Mouse (Mus musculus) embryo, embryonic 10 days (tissue): ENCODE results near the gene Tnfrsf9.

ENCODE experiments used
- DNase-seq: peaks from one replicate; pipeline ENCODE4 v3.0.0-alpha.2; 2015; ENCODE audit warnings: low spot score

Gene Tnfrsf9

DNA sequence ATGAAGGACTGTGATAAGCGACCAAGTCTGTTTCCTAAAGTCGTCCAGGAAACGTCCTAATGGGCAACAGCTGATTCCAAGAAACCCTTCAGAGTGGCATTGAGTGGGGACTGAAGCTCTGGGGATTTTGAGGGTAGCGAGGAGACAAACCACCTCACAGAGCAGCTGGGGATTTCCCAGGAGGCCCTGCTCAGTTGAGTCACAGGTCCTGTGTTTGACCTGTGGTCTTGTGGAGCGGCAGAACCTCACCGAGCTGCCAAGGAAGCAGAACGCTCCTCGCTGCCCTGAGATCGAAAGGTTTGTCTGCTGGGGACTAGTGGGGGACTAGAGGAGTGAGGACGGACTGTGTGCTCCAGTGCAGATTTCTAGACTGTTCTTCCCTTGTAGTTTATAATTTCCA, 13.4 kb downstream of the Tnfrsf9 start:
- DNase-seq: no peak

DNA sequence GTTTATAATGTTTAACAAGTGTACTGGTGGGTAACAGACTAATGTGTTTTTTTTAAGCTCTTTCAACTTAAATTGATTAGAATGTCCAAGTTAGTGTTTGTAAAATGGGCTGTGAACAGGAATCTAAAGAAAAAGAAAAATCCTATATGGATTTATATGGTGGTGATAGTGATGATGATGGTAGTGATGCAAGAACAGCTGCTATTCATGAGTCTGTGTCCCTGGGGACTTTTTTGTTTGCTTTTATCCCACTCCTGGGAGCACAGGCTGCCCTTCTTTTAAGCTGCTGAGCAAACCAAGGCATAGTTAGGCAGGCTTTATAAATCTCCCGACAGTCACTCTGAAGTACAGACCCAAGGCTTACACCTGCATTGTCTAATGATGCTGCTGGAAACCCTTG, 19.1 kb downstream of the Tnfrsf9 start:
- DNase-seq: no peak

DNA sequence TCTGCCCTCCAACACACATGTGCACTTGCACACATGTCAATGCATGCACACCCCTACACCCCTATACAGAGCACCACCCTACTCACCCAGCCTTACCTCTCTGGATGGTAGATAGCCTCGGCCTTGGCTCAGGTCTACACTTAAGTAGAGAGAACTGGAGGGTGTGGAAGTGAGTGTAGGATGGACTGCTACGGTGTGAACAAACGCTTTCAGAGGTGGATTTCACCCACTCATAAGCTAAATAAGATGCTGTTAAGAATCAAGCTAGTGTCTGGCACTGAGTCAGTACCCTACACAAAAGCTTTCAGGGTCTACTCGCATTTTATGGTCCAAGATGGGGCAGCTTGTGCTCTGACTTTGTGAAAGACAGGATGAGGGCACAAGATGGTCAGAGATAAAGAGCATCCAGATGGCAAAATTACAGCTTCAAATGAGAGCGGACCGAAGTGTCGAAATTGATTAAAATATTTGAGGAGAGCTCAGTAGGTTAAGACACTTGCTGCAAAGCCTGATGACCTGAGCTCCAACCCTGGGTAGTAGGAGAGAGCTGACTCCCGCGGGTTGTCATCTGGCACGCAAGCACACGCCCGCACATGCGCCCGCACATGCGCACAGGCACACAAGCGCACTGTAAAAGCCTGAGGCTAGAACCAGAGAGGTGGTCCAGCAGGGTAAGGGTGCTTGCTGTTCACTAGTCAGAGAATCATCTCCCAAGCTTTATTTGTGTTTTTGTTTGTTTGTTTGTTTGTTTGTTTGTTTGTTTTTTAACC, 23.1 kb downstream of the Tnfrsf9 start:
- DNase-seq: no peak

DNA sequence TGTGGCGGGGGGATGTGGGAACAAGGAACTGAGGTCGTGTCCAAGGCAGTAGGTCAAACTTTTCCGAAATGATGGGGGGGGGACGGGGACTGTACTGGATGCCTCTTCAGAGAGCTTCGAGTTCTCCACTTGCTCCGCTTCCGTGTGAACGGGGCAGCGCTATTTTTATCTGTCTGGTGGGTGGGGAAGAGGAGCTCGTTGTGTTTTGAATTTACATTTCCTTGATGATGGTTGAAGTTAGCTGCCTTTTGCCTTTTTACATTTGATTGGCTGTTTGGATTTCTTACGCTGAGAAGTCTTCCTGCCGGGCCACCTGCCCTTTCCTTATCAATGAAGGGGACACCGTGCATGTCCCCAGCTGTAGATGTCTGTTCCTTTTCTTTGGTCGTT, 23.7 kb downstream of the Tnfrsf9 start:
- no peak for DNase-seq

DNA sequence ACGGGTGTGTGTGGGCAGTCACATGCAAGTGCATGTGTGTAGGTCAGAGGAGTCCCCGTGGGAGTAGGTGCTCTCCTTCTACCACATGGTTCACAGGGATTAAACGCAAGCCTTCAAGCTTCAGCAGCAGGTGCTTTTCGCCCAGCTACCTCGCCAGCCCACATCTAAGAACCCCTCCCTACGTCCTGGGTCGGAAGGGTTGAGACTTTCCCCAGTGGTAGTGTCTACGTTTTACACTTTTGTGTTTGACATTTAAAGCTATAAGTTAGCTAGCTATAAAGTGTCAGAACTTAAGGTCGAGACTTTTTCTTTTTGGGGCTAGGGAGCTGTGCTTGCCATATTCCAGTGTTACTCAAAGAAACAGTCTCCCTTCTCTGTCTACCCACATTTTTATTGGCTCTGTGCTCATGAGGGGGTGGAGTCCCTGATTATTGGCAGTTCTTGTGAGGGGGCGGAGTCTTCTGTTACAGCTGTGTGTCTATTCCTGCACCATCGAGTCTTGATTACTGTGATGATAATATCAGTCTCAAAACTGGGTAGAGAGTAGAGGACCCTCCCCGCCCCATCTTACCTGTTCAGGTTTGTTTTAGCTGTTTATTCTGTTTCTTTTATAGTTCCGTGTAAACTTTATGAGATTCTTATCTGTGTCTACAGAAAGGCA, 25.8 kb downstream of the Tnfrsf9 start:
- no peak for DNase-seq

DNA sequence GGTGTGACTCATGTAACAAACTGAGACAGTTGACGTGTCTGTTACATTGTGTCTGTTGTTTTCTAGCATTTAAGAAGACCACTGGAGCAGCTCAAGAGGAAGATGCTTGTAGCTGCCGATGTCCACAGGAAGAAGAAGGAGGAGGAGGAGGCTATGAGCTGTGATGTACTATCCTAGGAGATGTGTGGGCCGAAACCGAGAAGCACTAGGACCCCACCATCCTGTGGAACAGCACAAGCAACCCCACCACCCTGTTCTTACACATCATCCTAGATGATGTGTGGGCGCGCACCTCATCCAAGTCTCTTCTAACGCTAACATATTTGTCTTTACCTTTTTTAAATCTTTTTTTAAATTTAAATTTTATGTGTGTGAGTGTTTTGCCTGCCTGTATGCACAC, 30.3 kb downstream of the Tnfrsf9 start:
- no peak for DNase-seq

DNA sequence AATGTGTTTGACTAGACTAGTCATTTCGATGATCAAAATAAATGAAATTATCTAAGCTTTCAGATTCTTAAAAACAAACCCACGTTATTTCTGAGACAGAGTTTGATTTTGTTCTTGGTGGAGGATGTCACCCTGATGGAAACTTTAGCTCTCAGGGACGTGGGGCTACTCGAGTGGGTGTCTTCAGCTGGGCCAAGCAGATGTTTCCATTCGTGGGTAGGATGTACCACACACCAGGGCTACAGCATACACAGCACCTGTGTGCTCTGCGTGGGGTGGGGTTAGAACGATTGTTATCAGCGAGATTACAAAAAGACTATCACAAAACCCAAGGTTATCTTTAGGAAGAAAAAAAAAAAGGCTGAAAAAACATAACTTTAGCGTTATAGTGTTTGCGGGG, 36.6 kb downstream of the Tnfrsf9 start:
- DNase-seq: no peak

DNA sequence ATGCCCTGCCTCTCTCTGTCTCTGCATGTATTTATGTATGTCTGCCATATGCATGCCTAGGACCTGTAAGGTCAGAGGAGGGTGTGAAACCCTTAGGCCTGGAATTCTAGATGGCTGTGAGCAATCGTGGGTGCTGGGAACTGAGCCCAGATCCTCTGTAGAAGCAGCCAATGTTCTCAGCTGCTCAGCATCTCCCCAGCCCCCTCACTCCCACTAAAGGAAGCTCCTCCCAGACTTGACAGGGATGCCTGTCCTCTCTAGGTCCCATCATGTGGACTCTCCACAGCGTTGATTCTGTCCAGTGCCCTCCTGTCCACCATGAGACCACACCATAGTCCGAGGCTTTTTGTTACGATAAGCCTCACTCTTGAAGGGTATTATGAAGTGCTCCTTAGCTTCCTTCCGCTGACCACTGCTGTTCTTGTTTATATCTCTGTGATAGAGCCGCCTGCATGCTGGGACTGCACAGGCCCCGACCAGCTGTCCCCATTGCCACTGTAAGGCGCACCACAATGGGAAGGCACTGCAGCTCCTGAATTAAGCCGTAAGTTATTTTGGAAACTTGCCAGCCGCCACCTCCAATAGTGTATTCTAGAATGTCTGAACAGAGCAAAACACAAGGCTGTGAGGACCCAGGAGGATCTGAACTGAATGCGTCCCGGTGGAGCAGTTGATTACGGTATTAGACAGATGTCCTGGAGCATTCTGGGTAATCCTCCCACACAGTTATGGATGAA, 42.2 kb downstream of the Tnfrsf9 start:
- no peak for DNase-seq

DNA sequence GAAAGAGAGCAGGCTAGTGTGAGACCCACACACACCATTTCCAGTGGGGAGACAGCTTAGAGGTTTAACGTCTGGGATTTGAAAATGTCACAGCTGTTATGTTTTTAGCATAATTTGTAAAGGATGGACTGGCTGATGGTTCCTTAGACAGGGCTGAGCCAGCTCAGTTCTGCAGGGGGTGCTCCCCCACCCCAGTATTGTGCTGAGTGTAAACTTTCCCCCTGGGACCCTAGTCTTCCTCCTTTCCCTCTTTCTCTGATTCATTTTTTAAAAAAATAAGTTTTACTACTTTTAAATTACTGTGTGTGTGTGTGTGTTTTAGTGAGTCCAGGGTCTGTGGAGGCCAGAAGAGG, 42.7 kb downstream of the Tnfrsf9 start:
- DNase-seq: no peak

DNA sequence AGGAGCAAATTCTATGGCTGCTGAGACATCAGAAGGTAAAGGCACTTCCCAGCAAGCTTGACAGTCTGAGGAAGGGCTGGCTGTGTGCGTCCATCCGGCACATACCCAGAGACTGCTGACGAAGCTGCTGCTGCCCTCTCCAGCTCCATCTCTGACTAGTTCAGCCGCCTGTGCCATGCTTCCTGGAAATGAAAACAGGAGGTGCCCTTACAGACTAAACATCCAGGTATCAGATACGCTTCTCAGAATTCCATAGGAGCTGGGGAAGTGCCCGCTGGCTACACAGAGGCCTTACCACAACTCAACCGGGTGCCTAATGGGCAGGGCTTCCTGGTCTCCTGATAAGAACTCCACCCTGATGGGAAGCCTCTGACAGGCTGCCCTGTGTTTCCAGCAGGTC, 44.2 kb downstream of the Tnfrsf9 start:
- DNase-seq: no peak

DNA sequence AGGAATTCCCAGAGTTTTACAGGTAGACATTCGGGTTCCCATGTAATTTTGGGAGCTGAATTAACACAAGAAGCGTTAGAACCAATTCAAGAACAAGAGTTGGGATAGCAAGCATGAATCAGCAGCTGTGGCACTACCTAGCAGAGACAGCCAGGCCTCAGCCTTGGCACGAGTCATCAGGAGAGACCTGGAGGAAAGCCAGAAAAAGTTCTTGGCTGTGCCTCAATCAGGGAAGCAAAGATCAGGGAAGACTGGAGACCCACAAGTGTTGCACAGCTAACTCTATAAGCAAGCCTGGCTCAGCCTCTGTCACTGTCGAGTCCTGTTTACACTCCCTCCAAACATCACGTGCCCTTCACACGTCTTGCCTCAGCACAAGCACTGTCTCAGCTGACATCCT, 47.9 kb downstream of the Tnfrsf9 start:
- no peak for DNase-seq

DNA sequence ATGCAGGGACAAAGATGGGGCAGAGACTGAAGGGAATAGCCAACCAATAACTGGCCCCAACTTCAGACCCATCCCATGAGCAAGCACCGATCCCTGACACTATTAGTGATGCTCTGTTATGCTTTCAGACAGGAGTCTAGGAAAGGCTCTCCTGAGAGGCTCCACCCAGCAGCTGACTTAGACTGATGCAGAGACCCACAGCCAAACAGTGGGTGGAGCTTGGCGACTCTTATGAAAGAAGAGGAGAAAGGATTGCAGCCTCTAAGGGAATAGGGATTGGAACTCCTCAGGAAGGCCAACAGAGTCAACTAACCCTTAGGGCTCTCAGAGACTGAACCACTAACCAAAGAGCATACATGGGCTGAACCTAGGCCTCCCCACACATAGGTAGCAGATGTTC, 49.3 kb downstream of the Tnfrsf9 start:
- no peak for DNase-seq

DNA sequence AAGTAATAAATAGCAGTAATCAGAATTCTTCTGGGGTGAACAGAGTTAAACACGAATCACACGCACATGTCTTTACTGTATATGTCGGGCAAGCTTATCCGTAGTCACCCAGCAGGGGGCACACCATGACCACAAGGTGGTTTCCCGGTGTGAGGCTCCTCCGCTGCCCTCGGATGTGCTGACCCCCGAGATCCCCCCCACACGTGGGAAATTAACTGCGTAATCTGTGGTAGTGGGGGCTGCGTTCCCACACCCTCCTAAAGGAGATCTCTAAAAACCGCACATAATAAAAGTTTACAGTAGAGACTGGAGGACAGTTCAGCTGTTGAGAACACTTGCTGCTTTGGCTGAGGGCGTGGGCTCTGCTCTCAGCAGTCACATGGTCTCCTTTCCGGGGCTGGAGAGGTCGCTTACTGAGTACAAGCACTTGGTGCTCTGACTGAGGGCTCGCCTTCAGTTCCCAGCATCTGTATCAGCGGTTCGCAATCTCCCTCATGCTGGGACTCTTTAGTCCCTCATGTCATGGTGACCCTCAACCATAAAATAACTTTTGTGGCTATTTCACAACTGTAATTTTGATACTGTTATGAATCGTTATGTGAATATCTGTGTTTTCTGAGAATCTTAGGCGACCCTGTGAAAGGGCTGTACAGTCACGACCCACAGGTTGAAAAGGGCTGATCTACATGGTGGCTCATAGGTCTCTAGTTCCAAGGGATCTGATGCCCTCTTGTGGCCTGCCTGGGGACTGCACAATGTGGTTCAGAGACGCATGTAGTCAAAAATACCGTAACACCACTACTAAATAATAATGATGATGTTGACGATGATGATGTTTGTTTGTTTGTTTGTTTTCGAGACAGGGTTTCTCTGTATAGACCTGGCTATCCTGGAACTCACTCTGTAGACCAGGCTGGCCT, 50.5 kb downstream of the Tnfrsf9 start:
- DNase-seq: peak; percentile 93

DNA sequence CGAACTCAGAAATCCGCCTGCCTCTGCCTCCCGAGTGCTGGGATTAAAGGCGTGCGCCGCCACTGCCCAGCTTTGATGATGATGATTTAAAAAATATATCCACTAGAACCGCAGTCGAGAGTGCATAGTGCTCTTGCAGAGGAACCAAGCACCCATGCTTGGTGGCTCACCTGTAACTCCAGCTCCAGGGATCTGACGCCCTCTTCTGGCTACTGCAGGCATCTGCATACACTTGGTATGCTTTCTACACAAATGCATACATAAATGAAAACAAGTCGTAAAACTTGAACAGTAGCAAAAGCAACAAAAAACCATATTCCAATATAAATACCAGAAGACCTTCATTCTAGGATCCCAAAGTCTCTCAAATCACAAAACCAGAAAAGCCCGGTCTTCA, 51.2 kb downstream of the Tnfrsf9 start:
- no peak for DNase-seq

DNA sequence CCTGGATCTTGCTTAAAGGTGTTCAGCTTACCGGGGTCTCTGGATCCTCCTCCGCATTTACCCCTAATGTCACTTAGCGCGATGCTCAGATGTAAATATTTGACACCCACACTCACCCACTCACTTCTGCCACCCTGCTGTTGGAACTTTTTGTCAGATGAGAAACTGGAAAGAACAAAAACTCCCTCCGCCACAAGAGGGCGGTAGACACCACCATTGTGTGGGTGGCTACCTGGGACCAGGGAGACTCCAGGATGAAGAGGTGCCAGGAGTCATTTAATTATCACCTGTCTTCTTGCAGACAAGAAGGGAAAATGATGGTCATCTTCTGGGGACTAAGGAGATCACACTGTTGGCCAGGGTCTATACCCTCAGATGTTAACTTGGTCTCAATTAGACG, 52.2 kb downstream of the Tnfrsf9 start:
- peak; percentile 71 for DNase-seq

DNA sequence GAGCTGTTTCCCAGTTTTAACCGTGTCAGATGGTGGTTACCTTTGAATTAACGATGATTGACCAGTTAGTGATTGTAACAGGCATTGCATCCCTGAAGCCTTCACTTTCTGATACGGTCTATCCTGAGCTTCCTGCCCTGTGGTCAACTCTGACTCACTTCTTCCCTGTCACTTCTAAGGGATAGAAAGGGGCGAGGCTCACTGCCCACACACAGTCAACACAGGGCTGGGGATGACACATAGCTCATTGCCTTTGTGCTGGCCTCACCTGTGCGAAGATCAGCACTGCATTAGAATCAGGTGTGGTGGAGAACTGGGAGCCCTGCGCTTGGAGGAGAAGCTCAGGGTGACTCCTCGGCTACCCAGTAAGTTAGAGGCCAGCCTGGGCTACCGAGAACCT, 54.6 kb downstream of the Tnfrsf9 start:
- DNase-seq: no peak

DNA sequence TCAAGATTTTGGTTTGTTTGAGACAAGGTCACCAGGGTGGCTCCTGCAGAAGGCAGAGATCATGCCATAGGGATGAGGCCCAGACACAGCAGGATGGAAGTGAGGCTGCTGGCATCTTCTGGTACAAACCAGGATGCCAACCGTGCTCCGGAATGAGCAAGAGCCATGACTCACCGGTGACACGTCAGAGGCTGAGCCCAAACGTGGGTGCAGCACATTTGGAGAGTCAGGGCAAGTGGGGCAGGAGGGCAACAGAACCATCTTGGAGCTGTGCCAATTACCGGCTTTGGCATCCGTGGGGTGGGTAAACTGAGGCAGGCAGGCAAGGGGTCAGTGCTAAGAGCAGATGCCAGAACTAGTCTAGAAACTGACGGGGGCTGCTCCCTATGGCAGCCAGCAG, 58.9 kb downstream of the Tnfrsf9 start:
- DNase-seq: no peak

DNA sequence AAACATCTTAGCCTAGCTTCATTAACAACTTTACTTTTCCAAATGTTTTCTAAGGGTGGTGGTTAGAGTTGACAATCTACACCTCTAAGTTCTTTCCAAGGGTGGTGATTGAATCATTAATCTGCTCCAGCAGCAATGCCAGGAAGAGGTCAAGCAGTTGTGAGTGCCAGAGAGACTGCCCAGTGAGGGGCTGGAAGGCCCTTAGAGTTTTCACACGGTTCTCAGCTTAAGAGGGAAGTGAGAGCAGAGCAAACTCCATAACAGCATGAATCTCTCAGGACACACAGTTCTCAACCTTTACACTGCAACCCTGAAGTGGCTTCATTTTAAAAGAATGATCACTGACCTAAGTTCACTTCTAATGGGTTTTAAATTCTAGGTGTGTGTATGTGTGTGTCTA, 60.8 kb downstream of the Tnfrsf9 start:
- no peak for DNase-seq

DNA sequence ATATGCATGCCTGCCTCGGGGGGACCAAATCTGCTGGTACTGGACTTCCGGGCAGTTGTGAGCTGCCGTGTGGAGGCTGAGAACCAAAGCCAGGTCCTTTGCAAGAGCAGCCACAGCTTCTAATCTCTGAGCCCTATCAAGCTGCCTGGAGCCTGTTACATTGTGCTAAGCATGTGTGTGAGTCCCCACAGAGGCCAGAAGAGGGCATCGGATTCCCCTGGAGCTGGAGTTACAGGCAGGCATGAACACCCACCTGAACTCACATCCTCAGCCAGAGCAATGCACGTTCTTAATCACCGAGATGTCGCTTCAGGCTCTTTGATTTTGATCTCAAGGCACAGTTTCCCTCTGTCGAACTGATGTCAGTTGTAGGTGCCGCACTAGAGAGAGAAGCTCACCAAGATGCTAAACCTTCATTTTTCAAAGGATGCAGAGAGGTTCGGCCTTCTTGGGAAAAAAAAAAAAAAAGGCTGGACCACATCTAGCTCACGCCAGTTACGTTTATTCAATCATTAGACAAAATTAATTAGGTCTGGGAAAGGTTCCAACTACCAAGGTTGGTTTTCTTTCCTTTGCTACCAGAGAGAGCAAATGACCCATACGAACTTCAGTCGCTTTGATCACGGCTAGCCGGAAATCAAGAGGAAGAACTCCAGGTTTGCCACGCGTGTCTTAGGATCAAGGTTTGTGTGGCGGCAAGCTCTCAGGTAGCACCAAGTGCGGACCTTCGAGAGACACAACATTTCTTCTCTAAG, 64.0 kb downstream of the Tnfrsf9 start:
- DNase-seq: no peak

DNA sequence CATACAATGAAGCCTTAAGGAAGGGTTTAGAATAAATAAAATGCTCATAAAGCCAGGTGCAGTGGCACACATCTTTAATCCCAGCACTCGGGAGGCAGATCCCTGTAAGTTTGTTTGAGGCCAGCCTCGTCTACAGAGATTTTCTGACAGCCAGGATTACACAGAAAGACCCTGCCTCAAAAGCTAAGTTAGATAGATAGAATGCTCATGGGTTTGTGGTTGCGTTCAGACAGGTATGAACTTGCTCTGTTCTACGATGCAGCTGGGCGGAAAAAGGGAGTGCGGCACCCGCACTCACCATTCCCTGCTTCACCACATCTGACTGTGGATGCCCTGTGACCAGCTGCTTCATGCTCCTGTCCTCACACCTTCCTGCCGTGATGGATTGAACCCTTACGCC, 65.1 kb downstream of the Tnfrsf9 start:
- DNase-seq: no peak

DNA sequence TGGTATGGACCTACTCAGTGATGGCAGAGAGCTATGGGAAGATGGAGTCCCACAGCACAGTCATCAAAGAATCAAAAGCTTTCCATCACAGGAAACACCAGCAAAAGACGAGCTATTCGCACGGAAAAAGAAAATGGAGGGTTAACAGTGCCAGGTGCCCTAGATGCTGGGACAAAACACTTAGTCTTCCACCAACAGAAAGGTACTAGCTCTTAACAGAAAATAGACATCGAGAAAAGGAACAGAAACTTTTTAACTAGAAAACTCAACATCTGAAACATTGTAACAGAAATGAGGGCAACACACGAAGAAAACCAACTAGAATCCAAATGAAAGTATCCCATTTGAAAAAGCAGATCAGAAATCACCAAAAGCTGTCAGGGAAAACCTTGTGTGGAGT, 65.8 kb downstream of the Tnfrsf9 start:
- DNase-seq: no peak

DNA sequence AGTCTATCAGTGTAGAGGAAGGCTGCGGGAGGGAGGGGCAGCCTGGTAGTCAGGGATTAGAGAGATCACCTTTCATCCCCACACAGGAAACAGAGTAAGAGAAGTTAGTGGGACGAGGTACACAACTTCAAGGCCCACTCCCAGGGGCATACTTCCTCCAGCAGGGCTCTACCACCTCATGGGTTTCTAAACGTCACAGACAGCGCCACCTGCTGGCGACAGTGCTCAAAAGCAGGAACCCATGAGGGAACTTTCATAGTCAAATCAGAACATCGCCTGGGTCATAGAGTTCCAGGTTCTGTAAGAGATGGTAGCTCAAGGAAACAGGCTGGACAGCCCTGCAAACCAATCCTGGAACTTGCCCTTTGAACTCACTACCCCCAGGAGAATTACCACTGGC, 75.8 kb downstream of the Tnfrsf9 start:
- peak; percentile 54 for DNase-seq
